Mouse (Mus musculus) cerebellum, adult 2 months (tissue): ENCODE measurements around the gene Isg20l2.
"Not testable (repeated sequence)": the region's sequence is repeated elsewhere in the genome, so short reads cannot be mapped to it uniquely, and the experiment has no call there.

Experiments
- CTCF ChIP-seq: fragments of 200-500 bp; IDR thresholded peaks from 2 replicates; pipeline ENCODE4 v1.5.1; 2011; ENCODE audit warnings: low read depth, mild to moderate bottlenecking, control low read depth, low read length, moderate library complexity, borderline replicate concordance; ENCODE audit not compliant: insufficient read depth
- POLR2A ChIP-seq: fragments of 200-500 bp; IDR thresholded peaks from 2 replicates; pipeline ENCODE4 v1.6.1; 2011; ENCODE audit warnings: low read length, control low read depth, borderline replicate concordance; ENCODE audit not compliant: insufficient read depth

GRCm38 (mm10) chr3:87887400-87887799, 42.7 kb upstream of the Isg20l2 start:
- not testable (repeated sequence) for TF ChIP-seq CTCF, POLR2A
